Mouse (Mus musculus) cortical plate, adult 2 months (tissue): ENCODE measurements around the gene Eif3c.

ENCODE experiments used
- CTCF ChIP-seq: fragments of 200-500 bp; IDR thresholded peaks from 2 replicates; pipeline ENCODE4 v1.5.1; 2011; ENCODE audit warnings: mild to moderate bottlenecking, control low read depth, low read length; ENCODE audit not compliant: insufficient read depth; ENCODE audit errors: extremely low read depth
- POLR2A ChIP-seq: fragments of 200-500 bp; IDR thresholded peaks from 2 replicates; pipeline ENCODE4 v1.6.1; 2011; ENCODE audit warnings: mild to moderate bottlenecking, low read length, control low read depth; ENCODE audit not compliant: insufficient read depth; ENCODE audit errors: extremely low read depth

GRCm38 (mm10) chr7:126519513-126519912, 46.7 kb downstream of the Eif3c start:
- TF ChIP-seq CTCF (no peak), POLR2A (no peak)
